Mouse (Mus musculus) neural tube, embryonic 11.5 days (tissue): ENCODE results near the gene Sqor. TPM values are rescaled to one million over a fixed set of nuclear protein-coding genes. Genes with fewer than 3 reads are reported as not detected.

Source experiments
- ATAC-seq: fragments of 200-750 bp; cut with Nextera tagmentation; 2 replicates; pipeline ENCODE4 v1.8.0; 2017; ENCODE audit warnings: moderate number of reproducible peaks, mild to moderate bottlenecking, moderate TSS enrichment, moderate library complexity; ENCODE audit not compliant: insufficient read depth, low FRiP score, low TSS enrichment
- DNase-seq: peaks from one replicate; pipeline ENCODE4 v3.0.0-alpha.2; 2015; ENCODE audit warnings: low spot score
- H3K27ac ChIP-seq: fragments of 300-500 bp; sonication (generic); 2 replicates; pipeline ENCODE4 v1.5.1; 2014; ENCODE audit warnings: low read depth, mild to moderate bottlenecking, low read length
- H3K27me3 ChIP-seq: fragments of 300-500 bp; sonication (generic); 2 replicates; pipeline ENCODE4 v1.6.1; 2014; ENCODE audit warnings: mild to moderate bottlenecking, low read length, mixed read lengths; ENCODE audit not compliant: control insufficient read depth, insufficient read depth
- H3K36me3 ChIP-seq: fragments of 300-500 bp; sonication (generic); 2 replicates; pipeline ENCODE4 v1.6.1; 2014; ENCODE audit warnings: mild to moderate bottlenecking, low read length, moderate library complexity, mixed read lengths; ENCODE audit not compliant: control insufficient read depth, insufficient read depth
- H3K4me1 ChIP-seq: fragments of 300-500 bp; sonication (generic); 2 replicates; pipeline ENCODE4 v1.6.1; 2014; ENCODE audit warnings: low read length, mixed read lengths; ENCODE audit not compliant: control insufficient read depth, insufficient read depth
- H3K4me2 ChIP-seq: fragments of 300-500 bp; sonication (generic); 2 replicates; pipeline ENCODE4 v1.6.1; 2014; ENCODE audit warnings: low read depth, mild to moderate bottlenecking, moderate library complexity
- H3K4me3 ChIP-seq: fragments of 300-500 bp; sonication (generic); 2 replicates; pipeline ENCODE4 v1.5.1; 2014; ENCODE audit warnings: low read depth, low read length
- H3K9ac ChIP-seq: fragments of 300-500 bp; sonication (generic); 2 replicates; pipeline ENCODE4 v1.6.1; 2014; ENCODE audit warnings: mild to moderate bottlenecking, low read length
- H3K9me3 ChIP-seq: fragments of 300-500 bp; sonication (generic); 2 replicates; pipeline ENCODE4 v1.6.1; 2016; ENCODE audit warnings: low read length; ENCODE audit not compliant: control insufficient read depth
- WGBS: fragments of 180-500 bp; shearing (Covaris S2); extraction: QIAGEN DNeasy Blood & Tissue Kit; methylation state at CpG from one replicate; pipeline ENCODE4 v1.1.7; 2014; 5-methylcytosine and 5-hydroxymethylcytosine counted together
- polyA plus RNA-seq: library from polyadenylated mRNA; unstranded; fragments of >200 nt; fragmentation: Nextera tagmentation; extraction: Ambion mirVana; gene quantifications from 2 replicates; pipeline ENCODE4 v1.2.1, GENCODE M21; 2014

The Sqor gene
- polyA plus RNA-seq, 1 experiment from 2014 or later = 3.1 TPM

- no peaks in the 10 kb centered on the region for H3K9me3 ChIP-seq
- no peak overlapping the region for H3K9ac ChIP-seq
- no peak for ATAC-seq
- H3K36me3 ChIP-seq = no peaks in the 10 kb centered on the region
- no peak for DNase-seq
- H3K27me3 ChIP-seq = no peaks in the 10 kb centered on the region
- no peak overlapping the region for H3K27ac ChIP-seq
- no peak overlapping the region for H3K4me3 ChIP-seq
- 76% methylated on average over 2 of the region's 2 CpGs for whole genome bisulfite sequencing
- H3K4me2 ChIP-seq = no peak overlapping the region
- H3K4me1 ChIP-seq = no peaks in the 10 kb centered on the region
Observed at GRCm38 (mm10) chr2:122776823-122777222, 11.8 kb downstream of the Sqor start.

- Histone ChIP-seq H3K27me3 (no peaks in the 10 kb centered on the region), H3K4me1 (no peaks in the 10 kb centered on the region), H3K27ac (no peak overlapping the region), H3K9ac (no peak overlapping the region), H3K4me2 (no peak overlapping the region), H3K9me3 (no peaks in the 10 kb centered on the region), H3K4me3 (no peak overlapping the region), H3K36me3 (no peaks in the 10 kb centered on the region)
- DNase-seq (no peak), ATAC-seq (no peak)
- 37% methylated on average over 5 of the region's 5 CpGs for WGBS
Observed at GRCm38 (mm10) chr2:122779967-122780366, 14.9 kb downstream of the Sqor start.

- DNase-seq = no peak
- no peak for ATAC-seq
- Histone ChIP-seq H3K4me3 (no peak overlapping the region), H3K4me2 (no peak overlapping the region), H3K36me3 (no peaks in the 10 kb centered on the region), H3K27me3 (no peaks in the 10 kb centered on the region), H3K9ac (no peak overlapping the region), H3K9me3 (no peaks in the 10 kb centered on the region), H3K27ac (no peak overlapping the region), H3K4me1 (no peaks in the 10 kb centered on the region)
- WGBS = 47% methylated on average over 3 of the region's 3 CpGs
Observed at GRCm38 (mm10) chr2:122780447-122780846, 15.4 kb downstream of the Sqor start.

- ATAC-seq (no peak), DNase-seq (no peak)
- whole genome bisulfite sequencing = 82% methylated on average over 8 of the region's 8 CpGs
- Histone ChIP-seq H3K9me3 (no peaks in the 10 kb centered on the region), H3K27me3 (no peaks in the 10 kb centered on the region), H3K4me1 (no peaks in the 10 kb centered on the region), H3K4me2 (no peak overlapping the region), H3K9ac (no peak overlapping the region), H3K27ac (no peak overlapping the region), H3K36me3 (no peaks in the 10 kb centered on the region), H3K4me3 (no peak overlapping the region)
Observed at GRCm38 (mm10) chr2:122781590-122782356, 16.7 kb downstream of the Sqor start.

GRCm38 (mm10) chr2:122783730-122784129 lies 18.7 kb downstream of the Sqor start:
- Histone ChIP-seq H3K9ac (no peak overlapping the region), H3K4me1 (no peaks in the 10 kb centered on the region), H3K4me2 (no peak overlapping the region), H3K27me3 (no peaks in the 10 kb centered on the region), H3K9me3 (no peaks in the 10 kb centered on the region), H3K36me3 (no peaks in the 10 kb centered on the region), H3K27ac (no peak overlapping the region), H3K4me3 (no peak overlapping the region)
- 85% methylated on average over 2 of the region's 2 CpGs for WGBS
- no peak for DNase-seq
- ATAC-seq = no peak

GRCm38 (mm10) chr2:122784701-122785100 lies 19.7 kb downstream of the Sqor start:
- no peak for ATAC-seq
- Histone ChIP-seq H3K9me3 (no peaks in the 10 kb centered on the region), H3K4me3 (no peak overlapping the region), H3K4me2 (no peak overlapping the region), H3K9ac (no peak overlapping the region), H3K4me1 (no peaks in the 10 kb centered on the region), H3K27ac (no peak overlapping the region), H3K27me3 (no peaks in the 10 kb centered on the region), H3K36me3 (no peaks in the 10 kb centered on the region)
- WGBS = 90% methylated on average over 3 of the region's 3 CpGs
- no peak for DNase-seq

GRCm38 (mm10) chr2:122786167-122786566 lies 21.1 kb downstream of the Sqor start:
- no peak overlapping the region for H3K9ac ChIP-seq
- ATAC-seq = no peak
- H3K4me2 ChIP-seq = no peak overlapping the region
- 85% methylated on average over 2 of the region's 2 CpGs for WGBS
- H3K9me3 ChIP-seq = no peaks in the 10 kb centered on the region
- no peaks in the 10 kb centered on the region for H3K27me3 ChIP-seq
- no peak for DNase-seq
- H3K4me3 ChIP-seq = no peak overlapping the region
- no peak overlapping the region for H3K27ac ChIP-seq
- no peaks in the 10 kb centered on the region for H3K36me3 ChIP-seq
- no peaks in the 10 kb centered on the region for H3K4me1 ChIP-seq

- H3K36me3 ChIP-seq = no peaks in the 10 kb centered on the region
- no peak for DNase-seq
- H3K27ac ChIP-seq = no peak overlapping the region
- no peak overlapping the region for H3K9ac ChIP-seq
- H3K4me3 ChIP-seq = no peak overlapping the region
- H3K27me3 ChIP-seq = no peaks in the 10 kb centered on the region
- no peak overlapping the region for H3K4me2 ChIP-seq
- H3K9me3 ChIP-seq = no peaks in the 10 kb centered on the region
- H3K4me1 ChIP-seq = no peaks in the 10 kb centered on the region
- WGBS = 84% methylated on average over 7 of the region's 7 CpGs
- ATAC-seq = no peak
Observed at GRCm38 (mm10) chr2:122789311-122789710, 24.3 kb downstream of the Sqor start.

GRCm38 (mm10) chr2:122789730-122790129 lies 24.7 kb downstream of the Sqor start:
- H3K4me1 ChIP-seq = no peaks in the 10 kb centered on the region
- no peaks in the 10 kb centered on the region for H3K9me3 ChIP-seq
- H3K27me3 ChIP-seq = no peaks in the 10 kb centered on the region
- H3K36me3 ChIP-seq = no peaks in the 10 kb centered on the region
- DNase-seq = no peak
- H3K27ac ChIP-seq = no peak overlapping the region
- H3K9ac ChIP-seq = no peak overlapping the region
- no peak overlapping the region for H3K4me2 ChIP-seq
- H3K4me3 ChIP-seq = no peak overlapping the region
- WGBS = 77% methylated on average over 6 of the region's 6 CpGs
- no peak for ATAC-seq
